Mouse (Mus musculus): ENCODE results near the gene Arsa.
"Not testable (repeated sequence)": the region's sequence is repeated elsewhere in the genome, so short reads cannot be mapped to it uniquely, and the experiment has no call there.

The Arsa gene

GRCm38 (mm10) chr15:89453865-89454478 is 23.3 kb downstream of the Arsa start, which contains the start of gene Mapk8ip2:
Mapk8ip2 (plus strand) TSS chr15:89453913.
- DNase-seq, result peak; percentile 79 to 82

DNA sequence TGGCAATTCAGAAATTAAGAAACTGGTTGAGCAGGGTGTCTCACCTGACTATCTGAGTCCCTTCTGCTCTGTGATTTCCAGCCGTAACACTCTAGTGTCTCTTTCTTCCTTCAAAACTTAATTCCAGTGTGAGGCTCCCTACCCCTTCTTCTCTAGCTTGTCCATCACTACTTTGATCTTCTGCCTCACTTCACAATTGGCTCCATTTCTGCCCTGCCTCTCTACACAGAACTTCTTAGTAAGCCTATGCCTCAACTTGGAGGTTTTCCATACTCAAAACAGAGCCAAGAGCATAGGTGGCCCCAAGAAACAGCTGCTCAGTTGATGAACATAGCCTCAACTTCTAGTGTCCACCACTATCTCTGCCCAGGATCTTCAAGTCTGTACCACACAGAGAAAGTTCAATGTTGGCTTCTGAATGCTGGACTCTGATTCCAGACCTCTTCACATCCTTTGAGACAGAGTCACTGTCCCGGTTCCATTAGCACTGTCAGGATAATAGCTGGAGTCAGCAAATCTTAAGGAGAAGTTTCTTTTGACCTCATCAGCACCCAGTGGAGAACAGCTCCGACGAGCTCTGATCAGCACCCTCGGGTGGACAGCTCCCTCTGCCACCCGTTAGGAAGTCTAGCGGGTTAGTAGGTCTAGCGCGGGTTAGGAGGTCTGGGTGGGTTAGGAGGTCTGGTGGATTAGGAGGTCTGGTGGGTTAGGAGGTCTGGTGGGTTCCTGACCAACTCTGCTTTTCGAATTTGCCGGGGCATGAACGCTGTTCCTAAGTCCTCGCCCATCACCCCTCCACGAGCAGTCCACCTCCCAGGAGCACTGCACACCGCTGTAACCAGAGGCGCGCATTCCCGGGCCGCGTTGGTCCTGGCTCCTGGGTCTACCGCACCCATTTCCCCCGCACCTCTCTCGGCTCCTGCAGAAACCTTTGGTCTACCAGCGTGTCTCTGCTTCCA is 24.0 kb downstream of the Arsa start:
- no peak for DNase-seq

DNA sequence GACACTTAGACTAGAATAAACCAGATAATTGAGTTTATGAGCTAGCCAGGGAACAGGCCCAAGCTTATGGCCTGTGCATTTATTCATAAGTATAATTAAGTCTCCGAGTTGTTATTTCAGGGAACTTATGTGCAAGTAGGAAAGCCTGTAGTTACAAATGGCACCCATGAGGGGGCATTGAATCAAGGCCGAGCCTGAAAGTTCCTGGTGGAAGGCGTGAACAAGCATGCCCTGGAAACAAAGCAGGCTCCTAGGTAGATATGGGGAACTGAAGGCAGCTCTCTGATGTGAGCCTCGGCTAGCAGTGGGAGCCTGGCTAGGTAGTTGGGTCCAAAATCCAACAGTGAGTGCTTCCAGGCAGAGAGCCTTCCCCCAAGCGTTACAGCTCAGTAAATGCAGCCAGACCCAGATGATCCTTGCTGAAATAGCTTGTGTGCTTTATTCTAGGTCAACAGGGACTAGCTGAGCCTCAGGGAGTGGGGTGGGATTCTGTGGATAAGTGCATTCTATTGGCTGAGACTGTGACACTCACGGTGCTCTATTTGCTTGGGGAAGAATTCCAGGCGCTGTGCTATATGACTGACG is 34.6 kb downstream of the Arsa start:
- DNase-seq, result no peak

- DNase-seq, result no peak
Measured at GRCm38 (mm10) chr15:89435878-89436277, 41.3 kb downstream of the Arsa start.

- no peak for DNase-seq
Measured at GRCm38 (mm10) chr15:89434136-89434535, 43.1 kb downstream of the Arsa start.

DNA sequence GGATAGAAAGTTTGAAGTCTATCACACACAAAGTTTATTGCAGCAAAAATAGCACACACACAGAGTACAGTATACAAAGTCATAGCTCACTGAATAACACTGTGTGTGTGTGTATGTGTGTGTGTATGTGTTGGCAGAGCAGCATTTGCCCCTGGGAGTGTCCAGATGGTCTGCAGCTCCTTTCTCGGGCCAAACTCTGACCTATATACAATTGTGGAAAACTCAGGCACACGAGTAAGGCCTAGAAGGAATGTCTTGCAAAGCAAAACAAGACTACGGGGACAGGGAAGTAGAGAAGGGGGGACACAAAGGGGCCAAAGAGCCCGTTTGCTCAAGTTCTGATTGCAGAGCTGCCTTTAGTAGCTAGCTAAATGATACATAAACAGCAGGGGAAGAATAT is 44.3 kb downstream of the Arsa start:
- DNase-seq, result peak; percentile 60 to 67

- DNase-seq, result no peak
Measured at GRCm38 (mm10) chr15:89431806-89432205, 45.4 kb downstream of the Arsa start.

DNA sequence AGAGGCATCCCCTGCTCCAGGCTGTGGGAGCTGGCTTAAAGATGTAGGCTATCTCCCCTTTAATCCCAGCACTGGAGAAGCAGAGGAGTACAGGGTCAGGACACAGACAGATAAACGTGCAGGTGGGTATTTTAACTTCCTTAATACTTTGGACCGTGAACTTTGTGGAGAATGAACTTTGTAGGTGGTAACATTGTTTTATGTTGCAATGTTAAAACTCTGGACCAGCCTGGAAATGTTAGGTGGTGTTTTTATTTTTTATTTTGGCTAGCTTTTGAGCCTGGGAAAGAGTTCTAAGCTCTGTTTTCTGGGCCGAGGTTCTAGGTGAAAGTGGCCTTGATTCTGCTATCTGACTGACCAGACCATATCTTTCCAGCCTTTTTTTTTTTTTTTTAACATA is 46.0 kb downstream of the Arsa start:
- DNase-seq, result no peak

DNA sequence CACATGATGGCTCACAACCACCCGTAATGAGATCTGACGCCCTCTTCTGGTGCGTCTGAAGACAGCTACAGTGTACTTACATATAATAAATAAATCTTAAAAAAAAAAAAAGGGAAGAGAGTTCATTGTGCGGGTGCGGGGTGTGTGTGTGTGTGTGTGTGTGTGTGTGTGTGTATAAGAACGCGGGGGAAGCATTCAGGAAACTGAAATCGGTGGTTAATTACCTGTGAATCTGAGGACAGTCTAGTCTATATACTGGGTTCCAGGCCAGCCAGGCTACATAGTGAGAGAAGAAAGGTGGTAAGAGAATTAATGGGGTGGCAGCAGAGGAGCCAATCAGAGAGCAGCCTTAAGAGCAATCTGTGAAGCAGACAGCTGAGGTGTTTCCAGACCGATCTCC is 46.5 kb downstream of the Arsa start:
- DNase-seq, result not testable (repeated sequence)

DNA sequence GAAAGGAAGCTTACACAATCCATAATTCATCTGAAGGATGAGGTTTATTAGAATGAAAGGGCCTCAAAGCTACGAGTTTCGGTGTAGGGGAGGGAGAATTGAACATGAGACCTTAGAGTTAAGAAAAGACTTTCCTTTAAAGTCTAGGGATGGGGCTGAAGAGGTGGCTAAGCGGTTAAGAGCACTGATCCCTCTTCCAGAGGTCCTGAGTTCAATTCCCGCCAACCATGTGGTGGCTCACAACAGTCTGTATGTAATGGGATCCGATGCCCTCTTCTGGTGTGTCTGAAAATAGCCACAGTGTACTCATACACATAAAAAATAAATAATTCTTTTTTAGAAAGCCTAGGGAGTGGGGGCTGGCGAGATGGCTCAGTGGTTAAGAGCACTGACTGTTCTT is 46.9 kb downstream of the Arsa start:
- DNase-seq, result peak in 1 of 2 experiments; percentile 42

DNA sequence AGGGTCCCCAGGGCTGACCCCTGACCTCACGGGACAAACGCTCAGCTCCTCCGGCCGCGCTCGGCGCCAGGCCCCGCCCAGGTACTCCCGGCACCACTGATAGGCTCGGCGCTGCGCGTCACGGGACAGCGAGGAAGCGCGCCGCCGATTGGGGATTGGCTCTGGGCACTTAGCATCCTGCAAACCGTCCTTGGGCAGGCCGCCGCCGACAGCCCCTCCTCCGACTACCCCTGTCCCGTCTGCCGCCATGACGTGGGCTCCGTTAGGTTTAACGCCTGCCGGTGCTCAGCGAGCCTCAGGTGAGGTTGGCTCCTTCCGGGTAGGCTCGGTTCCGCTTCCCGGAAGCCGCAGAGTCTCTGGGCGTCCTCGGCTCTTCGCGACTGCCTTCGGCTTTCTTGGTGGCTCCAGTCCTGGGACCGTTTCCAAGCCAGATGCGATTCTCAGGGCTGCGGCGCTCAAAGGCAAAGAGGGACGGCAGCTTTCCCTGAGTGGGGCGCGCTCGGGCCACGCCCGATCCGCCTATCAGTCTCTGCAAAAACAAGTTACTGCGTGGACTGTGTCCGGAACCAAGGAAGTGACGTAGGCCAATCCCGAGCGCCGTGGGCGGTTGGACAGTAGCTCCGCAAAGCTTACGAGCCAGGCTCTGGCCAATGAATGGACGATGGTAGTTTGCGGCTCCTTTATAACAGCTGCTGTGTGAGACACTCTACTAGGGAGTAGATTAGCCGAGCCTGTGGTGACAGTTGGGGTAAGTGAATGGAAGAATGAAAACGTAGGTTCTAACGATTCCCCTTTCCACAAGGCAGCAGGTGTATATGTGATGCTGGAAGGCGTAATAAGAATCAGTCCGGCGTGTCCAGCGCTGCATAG is 47.6 kb downstream of the Arsa start, which contains the start of the genes C730034F03Rik, Gm44502 and Chkb:
Gene C730034F03Rik, plus strand, starts transcription at position 238 of the 870 bp plus-strand sequence.
Gene Gm44502, minus strand, starts transcription at position 345 of the 870 bp plus-strand sequence.
Gene Chkb, minus strand, starts transcription at position 557 of the 870 bp plus-strand sequence.
- DNase-seq, result peak; percentile 93

DNA sequence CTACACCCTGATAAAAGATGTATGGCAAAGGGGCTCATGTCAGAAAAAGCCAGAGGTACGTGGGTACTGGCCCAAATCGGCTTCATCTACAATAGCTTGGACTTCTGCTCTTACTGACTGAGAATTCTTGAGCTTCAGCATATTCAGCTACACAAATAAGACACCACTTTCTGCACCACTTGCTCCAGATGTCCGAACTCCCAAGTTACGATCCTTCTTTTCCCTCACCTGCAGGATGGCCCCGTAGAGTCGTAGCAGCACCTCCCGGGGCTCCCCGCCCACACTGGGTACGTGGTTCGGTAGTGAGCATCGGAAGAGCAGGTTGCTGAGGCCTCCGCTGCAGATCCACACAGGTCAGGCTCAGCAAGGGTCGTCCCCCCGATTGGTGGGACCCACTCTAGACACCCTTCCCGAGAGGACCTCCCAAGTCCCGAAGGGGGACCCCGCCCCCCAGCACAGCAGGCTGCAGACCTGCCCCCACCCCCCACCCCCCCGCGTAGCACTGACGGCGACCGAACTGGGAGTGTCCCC is 48.3 kb downstream of the Arsa start:
- no peak for DNase-seq

GRCm38 (mm10) chr15:89428136-89428790 is 49.0 kb downstream of the Arsa start:
- DNase-seq, result no peak

DNA sequence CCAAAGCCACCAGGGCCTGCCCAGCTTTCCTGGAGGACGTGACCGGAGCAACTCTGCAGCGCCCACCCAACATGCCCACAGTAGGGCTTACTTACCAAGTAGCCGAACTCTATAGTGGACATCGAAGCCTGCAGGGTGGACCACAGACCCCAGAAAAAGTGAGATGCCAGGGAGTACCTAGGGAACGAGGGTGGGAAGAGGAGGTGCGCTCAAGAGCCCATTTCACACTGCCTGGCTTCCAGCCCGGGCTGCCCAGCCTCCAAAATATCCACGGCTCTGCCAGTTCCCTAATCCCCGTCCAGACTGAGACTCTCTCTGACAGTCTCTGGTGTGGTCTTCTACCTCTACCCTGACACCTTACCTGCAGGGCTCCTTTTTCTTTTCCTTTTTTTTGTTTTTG is 50.5 kb downstream of the Arsa start:
- DNase-seq, result no peak

DNA sequence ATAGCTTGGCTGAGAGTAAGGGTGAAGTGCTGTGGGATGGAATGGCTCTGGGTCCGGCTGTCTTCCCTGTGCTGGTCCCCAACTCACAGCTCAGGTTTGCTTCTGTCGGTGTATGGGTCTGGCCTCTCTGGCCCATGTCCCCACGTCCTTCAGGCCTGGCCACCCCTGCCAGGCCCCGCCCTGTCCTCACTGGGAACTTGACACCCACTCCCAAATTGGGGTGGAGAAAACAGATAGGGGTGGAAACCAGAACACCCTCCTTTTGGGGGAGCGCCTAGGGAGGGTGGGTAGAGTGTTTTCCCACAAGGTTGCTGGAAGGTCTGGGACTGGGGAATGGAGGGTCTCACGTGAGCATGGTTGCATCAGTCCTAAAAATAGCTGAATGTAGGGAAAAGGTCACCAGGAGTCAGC is 51.5 kb downstream of the Arsa start, which contains the start of gene Cpt1b:
Gene Cpt1b, minus strand, starts transcription at position 153 of the 411 bp plus-strand sequence.
- no peak for DNase-seq

DNA sequence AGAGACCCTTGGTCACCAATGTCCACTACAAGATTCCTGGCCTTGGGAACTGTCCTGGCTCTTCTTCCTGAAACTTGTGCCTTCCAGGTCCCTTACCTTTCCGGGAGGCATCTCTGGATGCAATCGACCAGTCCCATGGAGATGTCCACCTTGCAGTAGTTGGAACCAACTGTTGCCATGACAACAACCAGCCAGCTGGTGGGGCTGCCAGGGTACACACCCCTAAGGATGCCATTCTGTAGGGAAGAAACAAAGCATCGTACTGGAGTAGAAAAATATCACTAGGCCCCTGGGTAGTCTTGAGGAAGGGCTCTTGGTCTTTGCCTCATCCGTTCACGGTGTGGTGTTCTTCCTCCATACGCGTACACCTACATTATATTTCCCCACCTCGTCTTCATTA is 52.6 kb downstream of the Arsa start:
- no peak for DNase-seq
